ENCODE assay signal across 30 mouse cellular contexts in the genomic region with DNA sequence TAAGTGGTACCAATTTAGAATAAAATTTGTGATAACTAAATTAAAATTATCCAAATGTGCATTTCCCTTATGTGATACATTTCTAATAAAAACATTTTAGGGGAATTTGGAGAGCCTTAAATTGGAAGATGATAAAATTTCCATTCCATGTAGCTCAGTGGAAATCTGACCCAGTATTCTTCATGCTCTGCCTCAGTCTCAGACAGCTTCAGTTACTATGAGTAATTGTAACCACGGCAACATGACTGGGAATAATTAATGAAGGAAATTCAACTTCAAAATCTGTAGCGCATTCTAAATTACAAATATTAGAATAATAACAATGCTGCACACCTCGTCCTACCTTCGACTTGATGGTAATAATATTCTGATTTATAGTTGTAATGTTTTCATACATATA.
A peak's percentile ranks its signal among the peaks of the same experiment; 100 is the strongest.
DNase-seq lines count a peak whose midpoint lies in the region; ATAC-seq lines count a peak whose summit lies in the region.
"Had no signal": no experiment of that assay in that cellular context is flagged by ENCODE, and none has a peak within 500 bp of the region (broad histone marks: within the 10 kb centered on the region; RNA-seq: fewer than 3 reads in every experiment).

No protein-coding gene starts in this region.

- DNase-seq in embryonic facial prominence, embryonic 11.5 days (ENCODE audit: low spot score), result peak; percentile 36
- DNase-seq in embryonic facial prominence, embryonic 10.5 days (ENCODE audit: low spot score), result no peak
- no peak for DNase-seq in hindbrain, embryonic 10.5 days (ENCODE audit: low spot score)
- no peak for DNase-seq in midbrain, embryonic 10.5 days (ENCODE audit: low spot score)
- DNase-seq in retina, postnatal 1 day, result peak; percentile 21
- DNase-seq: adrenal gland, postnatal 10 days; cerebellum, adult 11-12 months; cerebellum, adult 9-11 months; heart, adult 2 months; kidney, adult 2 months; kidney, postnatal 4 days; layer of hippocampus, adult 9-11 months; liver, embryonic 13.5 days; lung, adult 18-20 months; lung, postnatal 10 days; right cerebral cortex, postnatal 4 days; thymus, adult 18-20 months; thymus, postnatal 25 days had no signal

- no peak overlapping the region for H3K4me3 ChIP-seq in embryonic facial prominence, embryonic 11.5 days (ENCODE audit: low read depth, low read length)
- H3K4me3 ChIP-seq in embryonic facial prominence, embryonic 10.5 days, result no peak overlapping the region
- no peak overlapping the region for H3K4me3 ChIP-seq in hindbrain, embryonic 16.5 days (ENCODE audit: low read length)
- no peak overlapping the region for H3K4me3 ChIP-seq in hindbrain, embryonic 10.5 days
- no peak overlapping the region for H3K4me3 ChIP-seq in midbrain, embryonic 16.5 days (ENCODE audit: low read depth, low read length)
- H3K4me3 ChIP-seq in midbrain, embryonic 10.5 days, result no peak overlapping the region
- no peak overlapping the region for H3K4me3 ChIP-seq in intestine, embryonic 15.5 days (replicated peaks)
- H3K4me3 ChIP-seq: heart, adult 2 months; heart, embryonic 12.5 days; hindbrain, embryonic 12.5 days; limb, embryonic 10.5 days; limb, embryonic 15.5 days; liver, embryonic 13.5 days; neural tube, embryonic 15.5 days had no signal

- H3K27me3 ChIP-seq in embryonic facial prominence, embryonic 11.5 days (ENCODE audit: control insufficient read depth, insufficient read depth, low read length), result no peaks in the 10 kb centered on the region
- H3K27me3 ChIP-seq in embryonic facial prominence, embryonic 10.5 days (replicated peaks; ENCODE audit: low read depth, poor library complexity, severe bottlenecking), result no peaks in the 10 kb centered on the region
- no peaks in the 10 kb centered on the region for H3K27me3 ChIP-seq in hindbrain, embryonic 16.5 days (replicated peaks; ENCODE audit: control insufficient read depth, insufficient read depth, low read length)
- H3K27me3 ChIP-seq in hindbrain, embryonic 10.5 days (ENCODE audit: insufficient read depth, poor library complexity, severe bottlenecking), result no peaks in the 10 kb centered on the region
- no peaks in the 10 kb centered on the region for H3K27me3 ChIP-seq in midbrain, embryonic 16.5 days (ENCODE audit: control insufficient read depth, insufficient read depth, low read depth, low read length)
- H3K27me3 ChIP-seq in midbrain, embryonic 10.5 days (ENCODE audit: low read depth, poor library complexity, severe bottlenecking), result no peaks in the 10 kb centered on the region
- no peaks in the 10 kb centered on the region for H3K27me3 ChIP-seq in intestine, embryonic 15.5 days (replicated peaks)
- H3K27me3 ChIP-seq: heart, embryonic 12.5 days; hindbrain, embryonic 12.5 days; limb, embryonic 15.5 days; liver, embryonic 13.5 days; neural tube, embryonic 15.5 days; Patski had no signal

- H3K27ac ChIP-seq in embryonic facial prominence, embryonic 11.5 days (replicated peaks; ENCODE audit: low read depth, low read length), result no peak overlapping the region
- no peak overlapping the region for H3K27ac ChIP-seq in embryonic facial prominence, embryonic 10.5 days (replicated peaks)
- H3K27ac ChIP-seq in hindbrain, embryonic 16.5 days (ENCODE audit: low read depth, low read length), result no peak overlapping the region
- no peak overlapping the region for H3K27ac ChIP-seq in hindbrain, embryonic 10.5 days
- no peak overlapping the region for H3K27ac ChIP-seq in midbrain, embryonic 16.5 days (ENCODE audit: low read length)
- H3K27ac ChIP-seq in midbrain, embryonic 10.5 days (replicated peaks), result no peak overlapping the region
- no peak overlapping the region for H3K27ac ChIP-seq in intestine, embryonic 15.5 days
- H3K27ac ChIP-seq: heart, adult 2 months; hindbrain, embryonic 12.5 days; limb, embryonic 10.5 days; limb, embryonic 15.5 days; liver, embryonic 13.5 days; macrophage; neural tube, embryonic 15.5 days; stomach, postnatal 0 days had no signal

- H3K4me2 ChIP-seq in embryonic facial prominence, embryonic 11.5 days (ENCODE audit: low read depth, low read length), result no peak overlapping the region
- no peak overlapping the region for H3K4me2 ChIP-seq in hindbrain, embryonic 16.5 days (ENCODE audit: low read length)
- no peak overlapping the region for H3K4me2 ChIP-seq in midbrain, embryonic 16.5 days (ENCODE audit: low read length)
- no peak overlapping the region for H3K4me2 ChIP-seq in intestine, embryonic 15.5 days (replicated peaks)
- H3K4me2 ChIP-seq: heart, embryonic 12.5 days; hindbrain, embryonic 12.5 days; limb, embryonic 15.5 days; liver, embryonic 13.5 days; neural tube, embryonic 15.5 days had no signal

- 68% methylated on average over 4 of the region's 4 CpGs for WGBS in embryonic facial prominence, embryonic 11.5 days
- 82% methylated on average over 4 of the region's 4 CpGs for WGBS in embryonic facial prominence, embryonic 10.5 days
- WGBS in hindbrain, embryonic 16.5 days, result 60% methylated on average over 4 of the region's 4 CpGs
- 83% methylated on average over 4 of the region's 4 CpGs for WGBS in hindbrain, embryonic 10.5 days
- WGBS in midbrain, embryonic 16.5 days, result 64% methylated on average over 4 of the region's 4 CpGs
- 89% methylated on average over 4 of the region's 4 CpGs for WGBS in midbrain, embryonic 10.5 days
- 87% methylated on average over 4 of the region's 4 CpGs for WGBS in intestine, embryonic 15.5 days

- no peaks in the 10 kb centered on the region for H3K4me1 ChIP-seq in embryonic facial prominence, embryonic 11.5 days (ENCODE audit: control insufficient read depth, insufficient read depth, low read length)
- no peaks in the 10 kb centered on the region for H3K4me1 ChIP-seq in embryonic facial prominence, embryonic 10.5 days
- no peaks in the 10 kb centered on the region for H3K4me1 ChIP-seq in hindbrain, embryonic 16.5 days (ENCODE audit: control insufficient read depth, insufficient read depth, low read depth, low read length)
- no peaks in the 10 kb centered on the region for H3K4me1 ChIP-seq in hindbrain, embryonic 10.5 days (replicated peaks)
- H3K4me1 ChIP-seq in midbrain, embryonic 16.5 days (ENCODE audit: control insufficient read depth, insufficient read depth, low read length), result no peaks in the 10 kb centered on the region
- H3K4me1 ChIP-seq in midbrain, embryonic 10.5 days, result no peaks in the 10 kb centered on the region
- H3K4me1 ChIP-seq in intestine, embryonic 15.5 days (replicated peaks), result no peaks in the 10 kb centered on the region
- H3K4me1 ChIP-seq: hindbrain, embryonic 12.5 days; limb, embryonic 10.5 days; limb, embryonic 15.5 days; liver, embryonic 13.5 days; neural tube, embryonic 15.5 days had no signal

- H3K36me3 ChIP-seq in embryonic facial prominence, embryonic 11.5 days (replicated peaks; ENCODE audit: control insufficient read depth, insufficient read depth, low read depth, low read length), result no peaks in the 10 kb centered on the region
- H3K36me3 ChIP-seq in embryonic facial prominence, embryonic 10.5 days (replicated peaks), result no peaks in the 10 kb centered on the region
- no peaks in the 10 kb centered on the region for H3K36me3 ChIP-seq in hindbrain, embryonic 16.5 days (ENCODE audit: control insufficient read depth, insufficient read depth, low read length)
- no peaks in the 10 kb centered on the region for H3K36me3 ChIP-seq in hindbrain, embryonic 10.5 days
- no peaks in the 10 kb centered on the region for H3K36me3 ChIP-seq in midbrain, embryonic 16.5 days (ENCODE audit: control insufficient read depth, insufficient read depth, low read length)
- H3K36me3 ChIP-seq in midbrain, embryonic 10.5 days, result no peaks in the 10 kb centered on the region
- no peaks in the 10 kb centered on the region for H3K36me3 ChIP-seq in intestine, embryonic 15.5 days
- H3K36me3 ChIP-seq: G1E; heart, embryonic 12.5 days; hindbrain, embryonic 12.5 days; limb, embryonic 10.5 days; limb, embryonic 15.5 days; liver, embryonic 13.5 days; neural tube, embryonic 15.5 days had no signal

- no peak for ATAC-seq in embryonic facial prominence, embryonic 11.5 days (replicated peaks; ENCODE audit: insufficient number of reproducible peaks, low FRiP score, low TSS enrichment, low read depth)
- peak; percentile 56; the same call in 1 of the 2 replicates for ATAC-seq in hindbrain, embryonic 16.5 days
- ATAC-seq in midbrain, embryonic 16.5 days, result peak; percentile 48; the same call in 1 of the 2 replicates
- ATAC-seq in intestine, embryonic 15.5 days, result no peak
- ATAC-seq: Patski had no signal

- H3K9me3 ChIP-seq in embryonic facial prominence, embryonic 11.5 days (replicated peaks; ENCODE audit: control insufficient read depth, low read length), result no peaks in the 10 kb centered on the region
- no peaks in the 10 kb centered on the region for H3K9me3 ChIP-seq in embryonic facial prominence, embryonic 10.5 days
- no peaks in the 10 kb centered on the region for H3K9me3 ChIP-seq in hindbrain, embryonic 16.5 days (ENCODE audit: control insufficient read depth, low read length)
- H3K9me3 ChIP-seq in hindbrain, embryonic 10.5 days, result no peaks in the 10 kb centered on the region
- no peaks in the 10 kb centered on the region for H3K9me3 ChIP-seq in midbrain, embryonic 16.5 days (replicated peaks; ENCODE audit: control insufficient read depth, low read length, poor library complexity, severe bottlenecking)
- no peaks in the 10 kb centered on the region for H3K9me3 ChIP-seq in midbrain, embryonic 10.5 days (replicated peaks)
- no peaks in the 10 kb centered on the region for H3K9me3 ChIP-seq in intestine, embryonic 15.5 days
- H3K9me3 ChIP-seq: heart, embryonic 12.5 days; hindbrain, embryonic 12.5 days; limb, embryonic 10.5 days; limb, embryonic 15.5 days; liver, embryonic 13.5 days; neural tube, embryonic 15.5 days had no signal

- no peak overlapping the region for H3K9ac ChIP-seq in embryonic facial prominence, embryonic 11.5 days (replicated peaks; ENCODE audit: low read length)
- H3K9ac ChIP-seq in hindbrain, embryonic 16.5 days (ENCODE audit: low read depth, low read length), result no peak overlapping the region
- no peak overlapping the region for H3K9ac ChIP-seq in midbrain, embryonic 16.5 days (ENCODE audit: low read depth, low read length)
- H3K9ac ChIP-seq in intestine, embryonic 15.5 days, result no peak overlapping the region
- H3K9ac ChIP-seq: heart, embryonic 12.5 days; hindbrain, embryonic 12.5 days; limb, embryonic 15.5 days; liver, embryonic 13.5 days; neural tube, embryonic 15.5 days had no signal

Comparison
In these comparisons a context has a peak if more than half of its experiments do, and no peak if none do; other contexts are left out.
1. DNase-seq: peak in embryonic facial prominence, embryonic 11.5 days (single experiment) and retina, postnatal 1 day (single experiment); none in embryonic facial prominence, embryonic 10.5 days (single experiment), hindbrain, embryonic 10.5 days (single experiment) and midbrain, embryonic 10.5 days (single experiment).
2. ATAC-seq: peak in hindbrain, embryonic 16.5 days (single experiment) and midbrain, embryonic 16.5 days (single experiment); none in embryonic facial prominence, embryonic 11.5 days (single experiment) and intestine, embryonic 15.5 days (single experiment).